Mouse (Mus musculus) G1E (cell line): ENCODE measurements around the gene Kcns1. TPM values are rescaled to one million over a fixed set of nuclear protein-coding genes. Genes with fewer than 3 reads are reported as not detected.

Source experiments
- ATAC-seq: 2 replicates; pipeline ENCODE4 v1.8.0; 2016; ENCODE audit warnings: mild to moderate bottlenecking; ENCODE audit not compliant: insufficient number of reproducible peaks, poor library complexity, low FRiP score, severe bottlenecking; ENCODE audit errors: extremely low read depth
- DNase-seq: peaks from one replicate; pipeline ENCODE4 v3.0.0; 2012; ENCODE audit warnings: low spot score
- H3K27me3 ChIP-seq: 2 replicates; pipeline ENCODE4 v1.6.1; 2012; ENCODE audit warnings: mild to moderate bottlenecking, low read length, inconsistent platforms; ENCODE audit not compliant: insufficient read depth
- H3K36me3 ChIP-seq: replicated peaks from 2 replicates; pipeline ENCODE3; 2012; ENCODE audit warnings: mild to moderate bottlenecking, inconsistent platforms
- H3K4me1 ChIP-seq: 2 replicates; pipeline ENCODE4 v1.6.1; 2012; ENCODE audit warnings: low read depth, low read length, inconsistent platforms, mixed read lengths; ENCODE audit not compliant: insufficient read depth
- H3K4me3 ChIP-seq: 2 replicates; pipeline ENCODE4 v1.5.1; 2012; ENCODE audit warnings: low read depth, mild to moderate bottlenecking, inconsistent platforms, low read length, moderate library complexity, mixed read lengths
- H3K9me3 ChIP-seq: replicated peaks from 2 replicates; pipeline ENCODE4 v1.6.1; 2012; ENCODE audit warnings: inconsistent platforms
- CTCF ChIP-seq: IDR thresholded peaks from 2 replicates; pipeline ENCODE4 v1.5.1; 2012; ENCODE audit warnings: low read depth, low read length, inconsistent platforms, mixed read lengths
- GATA1 ChIP-seq: IDR thresholded peaks from 2 replicates; pipeline ENCODE4 v1.6.1; 2012; ENCODE audit warnings: borderline replicate concordance, low read length, inconsistent platforms, mixed read lengths
- GATA2 ChIP-seq: IDR thresholded peaks from 2 replicates; pipeline ENCODE4 v1.6.1; 2012; ENCODE audit warnings: low read depth, low read length, inconsistent platforms, borderline replicate concordance
- POLR2AphosphoS5 ChIP-seq: IDR thresholded peaks from 2 replicates; pipeline ENCODE4 v1.6.1; 2012; ENCODE audit warnings: low read depth, low read length, inconsistent platforms; ENCODE audit not compliant: insufficient replicate concordance
- TAL1 ChIP-seq: conservative IDR thresholded peaks from 2 replicates; pipeline ENCODE4 v1.6.1; 2012; ENCODE audit warnings: low read depth, low read length, inconsistent platforms, mixed read lengths
- polyA plus RNA-seq: library from polyadenylated mRNA; stranded (reverse); fragments of >175 nt; gene quantifications from 2 replicates; pipeline ENCODE4 v1.2.3, GENCODE M21; 2012
- total RNA-seq, 2 experiments: library from RNA; stranded (forward) in 1 of 2; stranded (reverse) in 1 of 2; fragments of 200-1000 nt in 1 of 2; fragments of >200 nt in 1 of 2; fragmentation: Nextera tagmentation in 1 of 2; gene quantifications; 2 replicates each; pipeline ENCODE4 v1.2.3; 2014 to 2017

Gene Kcns1
- total and polyA plus RNA-seq, 3 experiments = not detected

- no peaks in the 10 kb centered on the region for H3K9me3 ChIP-seq
- ATAC-seq (no peak), DNase-seq (no peak)
- H3K4me1 ChIP-seq = peaks cover 4% of the 10 kb centered on the region
- H3K27me3 ChIP-seq = peaks cover 3% of the 10 kb centered on the region; the same call in 1 of the 2 replicates
- TF ChIP-seq GATA1 = no peak
- TF ChIP-seq GATA2 = no peak
- H3K4me3 ChIP-seq = no peak overlapping the region
- H3K36me3 ChIP-seq = no peaks in the 10 kb centered on the region
Observed at GRCm38 (mm10) chr2:164196700-164196990, 25.7 kb upstream of the Kcns1 start.

DNA sequence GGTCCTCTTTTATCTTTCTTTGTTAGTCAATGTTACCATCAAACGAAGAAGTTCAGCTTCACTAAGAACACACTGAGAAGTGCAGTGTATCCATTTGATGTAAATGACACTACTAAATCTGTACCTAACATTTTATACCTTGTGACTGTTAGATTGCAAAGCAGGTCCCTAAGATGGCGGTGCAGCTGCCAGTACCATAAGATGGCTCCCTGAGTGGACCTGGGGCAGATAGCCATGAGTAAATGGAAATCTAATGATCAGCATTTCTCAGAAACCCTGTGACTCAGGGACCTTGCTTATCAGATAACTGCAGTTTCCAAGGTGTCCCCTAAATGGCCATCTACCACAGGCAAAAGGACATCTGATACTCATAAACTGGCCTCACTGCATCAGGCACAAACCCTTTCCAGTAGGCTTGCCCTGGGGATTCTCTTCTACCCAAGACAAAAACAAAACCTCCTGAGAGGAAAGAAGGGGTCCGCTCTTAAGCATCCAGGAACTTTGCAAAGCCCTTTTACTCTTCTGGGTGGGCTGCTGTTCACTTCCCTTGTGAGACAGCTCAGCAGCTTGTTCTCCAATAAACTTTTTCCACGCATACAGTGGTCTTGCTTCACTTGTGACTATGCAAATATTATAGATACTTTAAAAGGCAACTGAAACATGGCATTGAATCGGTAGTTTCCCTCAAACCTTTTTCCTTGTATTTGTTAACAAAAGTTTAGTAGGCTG lies 25.2 kb upstream of the Kcns1 start:
- Histone ChIP-seq H3K27me3 (peaks cover 5% of the 10 kb centered on the region; the same call in 1 of the 2 replicates), H3K9me3 (no peaks in the 10 kb centered on the region), H3K4me3 (no peak overlapping the region), H3K36me3 (no peaks in the 10 kb centered on the region), H3K4me1 (peaks cover 4% of the 10 kb centered on the region)
- TF ChIP-seq CTCF (no peak), GATA1 (no peak), TAL1 (no peak), GATA2 (no peak), POLR2AphosphoS5 (no peak)
- DNase-seq = no peak
- peak; percentile 34; the same call in 1 of the 2 replicates for ATAC-seq

- peaks cover 6% of the 10 kb centered on the region; the same call in 1 of the 2 replicates for H3K27me3 ChIP-seq
- H3K4me1 ChIP-seq = peaks cover 4% of the 10 kb centered on the region
- H3K4me3 ChIP-seq = no peak overlapping the region
- ATAC-seq = no peak
- no peaks in the 10 kb centered on the region for H3K36me3 ChIP-seq
- no peaks in the 10 kb centered on the region for H3K9me3 ChIP-seq
- TF ChIP-seq GATA2 = no peak
- no peak for TF ChIP-seq TAL1
- no peak for TF ChIP-seq GATA1
- no peak for TF ChIP-seq CTCF
- TF ChIP-seq POLR2AphosphoS5 = no peak
- DNase-seq = no peak
Observed at GRCm38 (mm10) chr2:164194959-164195630, 24.2 kb upstream of the Kcns1 start.

- H3K4me3 ChIP-seq = no peak overlapping the region
- H3K27me3 ChIP-seq = peaks cover 3% of the 10 kb centered on the region; the same call in 1 of the 2 replicates
- no peaks in the 10 kb centered on the region for H3K36me3 ChIP-seq
Observed at GRCm38 (mm10) chr2:164192279-164192678, 21.4 kb upstream of the Kcns1 start.

DNA sequence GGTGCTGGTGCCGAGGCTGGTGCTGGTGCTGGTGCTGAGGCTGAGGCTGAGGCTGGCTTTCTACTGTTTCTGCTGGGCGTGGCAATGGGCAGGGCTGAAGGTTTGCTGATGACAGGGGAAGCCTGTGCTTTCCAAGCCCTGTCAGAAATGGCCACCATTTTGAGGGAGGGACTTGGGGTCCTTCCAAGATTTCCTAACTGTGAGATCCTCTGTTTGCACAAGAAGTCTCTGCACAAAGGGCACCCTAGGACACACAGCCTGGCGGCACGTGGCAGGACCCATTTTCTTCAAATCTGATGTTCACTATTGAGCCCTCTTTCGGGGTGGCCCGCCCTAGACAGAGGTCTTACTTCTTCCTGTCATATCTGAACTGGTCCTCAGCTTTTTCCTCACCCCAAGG lies 19.7 kb upstream of the Kcns1 start, which contains the start of gene Wfdc12:
TSS of gene Wfdc12 (minus strand) at position 33 of the 400 bp plus-strand sequence.
- Histone ChIP-seq H3K27me3 (peaks cover 3% of the 10 kb centered on the region; the same call in 1 of the 2 replicates), H3K9me3 (no peaks in the 10 kb centered on the region), H3K4me3 (no peak within 1 kb of the TSS), H3K4me1 (no peaks in the 10 kb centered on the region), H3K36me3 (no peaks in the 10 kb centered on the region)
- DNase-seq (no peak), ATAC-seq (no peak)
- TF ChIP-seq GATA2 (no peak), TAL1 (no peak), CTCF (no peak), GATA1 (no peak), POLR2AphosphoS5 (no peak)

More at GRCm38 (mm10) chr2:164192279-164192678, 21.4 kb upstream of the Kcns1 start:
- no peak for ATAC-seq
- peaks cover 4% of the 10 kb centered on the region for H3K4me1 ChIP-seq
- TF ChIP-seq CTCF (no peak), GATA2 (no peak), TAL1 (no peak), GATA1 (no peak), POLR2AphosphoS5 (no peak)
- no peaks in the 10 kb centered on the region for H3K9me3 ChIP-seq
- no peak for DNase-seq

DNA sequence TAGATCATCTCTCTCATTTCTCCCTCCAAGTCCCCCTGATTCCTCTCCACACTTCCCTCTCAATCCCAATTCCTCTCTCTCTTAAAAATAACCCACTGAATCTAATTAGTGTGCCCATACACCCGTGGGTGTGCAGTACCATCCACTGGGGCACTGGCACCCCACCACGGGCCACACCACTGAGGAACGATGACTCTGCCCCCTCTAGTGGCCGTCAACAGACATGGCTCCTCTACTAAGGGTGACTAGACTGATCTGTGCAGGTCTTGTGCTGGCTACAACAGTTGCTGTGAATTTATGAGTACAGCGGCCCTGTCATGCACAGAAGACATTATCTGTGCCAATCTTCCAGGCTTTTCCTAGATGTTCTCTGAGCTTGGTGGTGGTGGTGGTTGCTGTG lies 17.8 kb upstream of the Kcns1 start:
- H3K4me1 ChIP-seq = no peaks in the 10 kb centered on the region
- no peak for TF ChIP-seq TAL1
- TF ChIP-seq GATA1 = no peak
- no peak for TF ChIP-seq GATA2
- ATAC-seq = no peak
- H3K27me3 ChIP-seq = peaks cover 6% of the 10 kb centered on the region; the same call in 1 of the 2 replicates
- no peaks in the 10 kb centered on the region for H3K36me3 ChIP-seq
- H3K4me3 ChIP-seq = no peak overlapping the region
- DNase-seq = no peak
- H3K9me3 ChIP-seq = no peaks in the 10 kb centered on the region
